Mouse (Mus musculus) embryonic facial prominence, embryonic 14.5 days (tissue): ENCODE results near the gene Plcl2. TPM values are rescaled to one million over a fixed set of nuclear protein-coding genes. Genes with fewer than 3 reads are reported as not detected.
A peak's percentile ranks its signal among the peaks of the same experiment; 100 is the strongest.

Experiments
- ATAC-seq: fragments of 200-750 bp; cut with Nextera tagmentation; 2 replicates; pipeline ENCODE4 v1.8.0; 2017; ENCODE audit warnings: low read depth, moderate number of reproducible peaks, moderate TSS enrichment
- DNase-seq: peaks from one replicate; pipeline ENCODE4 v3.0.0-alpha.2; 2015; ENCODE audit warnings: low spot score
- H3K27ac ChIP-seq: fragments of 300-500 bp; sonication (generic); replicated peaks from 2 replicates; pipeline ENCODE4 v1.5.1; 2014; ENCODE audit warnings: low read depth, mild to moderate bottlenecking, low read length, moderate library complexity
- H3K27me3 ChIP-seq: fragments of 300-500 bp; sonication (generic); replicated peaks from 2 replicates; pipeline ENCODE4 v1.6.1; 2014; ENCODE audit warnings: low read length; ENCODE audit not compliant: control insufficient read depth, insufficient read depth
- H3K36me3 ChIP-seq: fragments of 300-500 bp; sonication (generic); 2 replicates; pipeline ENCODE4 v1.6.1; 2014; ENCODE audit warnings: low read length, mixed read lengths; ENCODE audit not compliant: control insufficient read depth, insufficient read depth
- H3K4me1 ChIP-seq: fragments of 300-500 bp; sonication (generic); 2 replicates; pipeline ENCODE4 v1.6.1; 2014; ENCODE audit warnings: antibody characterized with exemption, low read length; ENCODE audit not compliant: control insufficient read depth, insufficient read depth
- H3K4me2 ChIP-seq: fragments of 300-500 bp; sonication (generic); 2 replicates; pipeline ENCODE4 v1.6.1; 2014; ENCODE audit warnings: low read depth, mild to moderate bottlenecking, low read length, moderate library complexity, mixed read lengths
- H3K4me3 ChIP-seq: fragments of 300-500 bp; sonication (generic); 2 replicates; pipeline ENCODE4 v1.5.1; 2014; ENCODE audit warnings: low read depth, mild to moderate bottlenecking, low read length
- H3K9ac ChIP-seq: fragments of 300-500 bp; sonication (generic); 2 replicates; pipeline ENCODE4 v1.6.1; 2014; ENCODE audit warnings: low read depth, mild to moderate bottlenecking, low read length, moderate library complexity, mixed read lengths
- H3K9me3 ChIP-seq: fragments of 300-500 bp; sonication (generic); 2 replicates; pipeline ENCODE4 v1.6.1; 2016; ENCODE audit warnings: low read length; ENCODE audit not compliant: control insufficient read depth
- WGBS: fragments of 180-500 bp; shearing (Covaris S2); extraction: QIAGEN DNeasy Blood & Tissue Kit; methylation state at CpG from one replicate; pipeline ENCODE4 v1.1.7; 2014; 5-methylcytosine and 5-hydroxymethylcytosine counted together
- polyA plus RNA-seq: library from polyadenylated mRNA; unstranded; fragments of >200 nt; fragmentation: Nextera tagmentation; extraction: Ambion mirVana; gene quantifications from 2 replicates; pipeline ENCODE4 v1.2.1, GENCODE M21; 2014

Plcl2 gene
- polyA plus RNA-seq, 1 experiment from 2014 or later = 6.4 TPM

- Histone ChIP-seq H3K4me1 (no peaks in the 10 kb centered on the region), H3K36me3 (no peaks in the 10 kb centered on the region), H3K9me3 (no peaks in the 10 kb centered on the region), H3K4me2 (peak overlapping the region; percentile 64), H3K27me3 (no peaks in the 10 kb centered on the region), H3K9ac (peak overlapping the region; percentile 91), H3K27ac (no peak overlapping the region), H3K4me3 (peak overlapping the region; percentile 91)
- ATAC-seq (peak; percentile 16), DNase-seq (no peak)
- 18% methylated on average over 12 of the region's 18 CpGs for WGBS
Measured at GRCm38 (mm10) chr17:50508055-50508774, 988 bp upstream of the Plcl2 start.

- Histone ChIP-seq H3K4me3 (peak overlapping the region; percentile 91), H3K4me1 (no peaks in the 10 kb centered on the region), H3K36me3 (no peaks in the 10 kb centered on the region), H3K9ac (peak overlapping the region; percentile 91), H3K27ac (peak overlapping the region; percentile 80), H3K27me3 (no peaks in the 10 kb centered on the region), H3K4me2 (peak overlapping the region; percentile 64), H3K9me3 (no peaks in the 10 kb centered on the region)
- 0% methylated on average over 11 of the region's 72 CpGs for WGBS
- peak; percentile 62 for DNase-seq
- ATAC-seq = peak; percentile 88
Measured at GRCm38 (mm10) chr17:50508775-50509250, 390 bp upstream of the Plcl2 start.

GRCm38 (mm10) chr17:50510279-50510678, 1.1 kb downstream of the Plcl2 start:
- Histone ChIP-seq H3K36me3 (no peaks in the 10 kb centered on the region), H3K27ac (no peak overlapping the region), H3K4me2 (peak overlapping the region; percentile 64), H3K4me3 (peak overlapping the region; percentile 91), H3K27me3 (no peaks in the 10 kb centered on the region), H3K9me3 (no peaks in the 10 kb centered on the region), H3K4me1 (no peaks in the 10 kb centered on the region), H3K9ac (peak overlapping the region; percentile 91)
- 37% methylated on average over 2 of the region's 2 CpGs for WGBS
- ATAC-seq (no peak), DNase-seq (no peak)

- DNase-seq (no peak), ATAC-seq (no peak)
- no peaks in the 10 kb centered on the region for H3K4me1 ChIP-seq
- H3K4me3 ChIP-seq = peak overlapping the region; percentile 91
- no peak overlapping the region for H3K27ac ChIP-seq
- H3K36me3 ChIP-seq = no peaks in the 10 kb centered on the region
- H3K4me2 ChIP-seq = peak overlapping the region; percentile 64
- H3K9me3 ChIP-seq = no peaks in the 10 kb centered on the region
- H3K27me3 ChIP-seq = no peaks in the 10 kb centered on the region
- 79% methylated on average over 1 of the region's 1 CpGs for WGBS
- no peak overlapping the region; the same call in 1 of the 2 replicates for H3K9ac ChIP-seq
Measured at GRCm38 (mm10) chr17:50510741-50511140, 1.5 kb downstream of the Plcl2 start.

GRCm38 (mm10) chr17:50512222-50512621, 3.0 kb downstream of the Plcl2 start:
- no peaks in the 10 kb centered on the region for H3K36me3 ChIP-seq
- no peaks in the 10 kb centered on the region for H3K9me3 ChIP-seq
- no peak for ATAC-seq
- 90% methylated on average over 5 of the region's 5 CpGs for WGBS
- H3K9ac ChIP-seq = no peak overlapping the region
- H3K4me1 ChIP-seq = no peaks in the 10 kb centered on the region
- DNase-seq = no peak
- no peaks in the 10 kb centered on the region for H3K27me3 ChIP-seq
- H3K27ac ChIP-seq = no peak overlapping the region
- no peak overlapping the region for H3K4me2 ChIP-seq
- no peak overlapping the region for H3K4me3 ChIP-seq

- no peaks in the 10 kb centered on the region for H3K9me3 ChIP-seq
- ATAC-seq (no peak), DNase-seq (no peak)
- no peak overlapping the region for H3K4me2 ChIP-seq
- WGBS = 90% methylated on average over 7 of the region's 7 CpGs
- H3K27ac ChIP-seq = no peak overlapping the region
- no peaks in the 10 kb centered on the region for H3K27me3 ChIP-seq
- H3K4me3 ChIP-seq = no peak overlapping the region
- no peaks in the 10 kb centered on the region for H3K4me1 ChIP-seq
- H3K9ac ChIP-seq = no peak overlapping the region
- H3K36me3 ChIP-seq = no peaks in the 10 kb centered on the region
Measured at GRCm38 (mm10) chr17:50512841-50513240, 3.6 kb downstream of the Plcl2 start.

- Histone ChIP-seq H3K27ac (no peak overlapping the region), H3K4me2 (no peak overlapping the region), H3K27me3 (no peaks in the 10 kb centered on the region), H3K4me3 (no peak overlapping the region), H3K4me1 (no peaks in the 10 kb centered on the region), H3K9me3 (no peaks in the 10 kb centered on the region), H3K9ac (no peak overlapping the region), H3K36me3 (no peaks in the 10 kb centered on the region)
- DNase-seq (no peak), ATAC-seq (no peak)
- 97% methylated on average over 7 of the region's 7 CpGs for WGBS
Measured at GRCm38 (mm10) chr17:50513376-50513775, 4.2 kb downstream of the Plcl2 start.

GRCm38 (mm10) chr17:50514012-50514411, 4.8 kb downstream of the Plcl2 start:
- Histone ChIP-seq H3K27ac (no peak overlapping the region), H3K27me3 (no peaks in the 10 kb centered on the region), H3K9me3 (no peaks in the 10 kb centered on the region), H3K4me2 (no peak overlapping the region), H3K4me1 (no peaks in the 10 kb centered on the region), H3K36me3 (no peaks in the 10 kb centered on the region), H3K4me3 (no peak overlapping the region), H3K9ac (no peak overlapping the region)
- DNase-seq (no peak), ATAC-seq (no peak)
- WGBS = 92% methylated on average over 7 of the region's 7 CpGs

- Histone ChIP-seq H3K4me3 (no peak overlapping the region), H3K27ac (no peak overlapping the region), H3K27me3 (no peaks in the 10 kb centered on the region), H3K36me3 (no peaks in the 10 kb centered on the region), H3K4me2 (no peak overlapping the region), H3K9ac (no peak overlapping the region), H3K4me1 (no peaks in the 10 kb centered on the region), H3K9me3 (no peaks in the 10 kb centered on the region)
- 78% methylated on average over 4 of the region's 4 CpGs for WGBS
- no peak for ATAC-seq
- DNase-seq = no peak
Measured at GRCm38 (mm10) chr17:50515926-50516325, 6.7 kb downstream of the Plcl2 start.
